In the genomic region with DNA sequence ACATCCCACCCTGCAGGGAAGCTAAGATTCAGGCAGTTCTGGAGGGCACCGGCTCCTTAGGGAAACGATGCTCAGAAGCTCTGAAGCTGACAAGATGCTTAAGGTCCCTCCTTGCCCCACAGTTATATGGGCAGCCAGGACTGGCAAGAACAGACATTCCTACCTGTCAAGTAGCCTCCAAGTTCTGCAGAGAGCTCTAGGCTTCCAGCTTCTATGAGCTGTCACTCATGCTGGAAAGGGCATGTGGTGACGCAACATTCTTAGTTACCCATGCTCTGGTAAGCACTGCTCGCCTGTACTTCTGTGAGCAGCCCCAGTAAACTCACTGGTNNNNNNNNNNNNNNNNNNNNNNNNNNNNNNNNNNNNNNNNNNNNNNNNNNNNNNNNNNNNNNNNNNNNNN, we compare ENCODE assay signal across 20 mouse cellular contexts.
"Had no signal": no experiment of that assay in that cellular context is flagged by ENCODE, and none has a peak within 500 bp of the region (broad histone marks: within the 10 kb centered on the region; RNA-seq: fewer than 3 reads in every experiment).

No protein-coding gene starts in this region.

- H3K27me3 ChIP-seq: heart, embryonic 13.5 days; heart, embryonic 15.5 days; hindbrain, embryonic 12.5 days; intestine, embryonic 15.5 days; limb, embryonic 12.5 days had no signal

- H3K36me3 ChIP-seq: heart, embryonic 13.5 days; heart, embryonic 15.5 days; hindbrain, embryonic 10.5 days; hindbrain, embryonic 12.5 days; intestine, embryonic 15.5 days; limb, embryonic 10.5 days; limb, embryonic 12.5 days had no signal

- DNase-seq: gastrocnemius, adult 2 months; gastrocnemius, postnatal 10 days; gastrocnemius, postnatal 25 days; heart, adult 2 months; heart, postnatal 4 days; kidney, adult 18-20 months; kidney, adult 8-10 months; kidney, postnatal 10 days; kidney, postnatal 25 days; kidney, postnatal 4 days; liver had no signal

- H3K4me3 ChIP-seq: gastrocnemius, adult 2 months; heart, adult 2 months; heart, embryonic 13.5 days; heart, embryonic 15.5 days; hindbrain, embryonic 10.5 days; hindbrain, embryonic 12.5 days; intestine, embryonic 15.5 days; layer of hippocampus, adult 2 months; left cerebral cortex, adult 2 months; limb, embryonic 10.5 days; limb, embryonic 12.5 days had no signal
